Mouse (Mus musculus) thymus, postnatal 4 days (tissue): Measurements from ENCODE around the gene Piwil4.
"Not testable (repeated sequence)": the region's sequence is repeated elsewhere in the genome, so short reads cannot be mapped to it uniquely, and the experiment has no call there.

Source experiments
- DNase-seq: peaks from one replicate; pipeline ENCODE4 v3.0.0; 2021

The Piwil4 gene

GRCm38 (mm10) chr9:14724755-14725420 is 15.6 kb downstream of the Piwil4 start:
- no peak for DNase-seq

- no peak for DNase-seq
Observed at GRCm38 (mm10) chr9:14721610-14722009, 18.9 kb downstream of the Piwil4 start.

- DNase-seq, result no peak
Observed at GRCm38 (mm10) chr9:14720384-14720783, 20.1 kb downstream of the Piwil4 start.

DNA sequence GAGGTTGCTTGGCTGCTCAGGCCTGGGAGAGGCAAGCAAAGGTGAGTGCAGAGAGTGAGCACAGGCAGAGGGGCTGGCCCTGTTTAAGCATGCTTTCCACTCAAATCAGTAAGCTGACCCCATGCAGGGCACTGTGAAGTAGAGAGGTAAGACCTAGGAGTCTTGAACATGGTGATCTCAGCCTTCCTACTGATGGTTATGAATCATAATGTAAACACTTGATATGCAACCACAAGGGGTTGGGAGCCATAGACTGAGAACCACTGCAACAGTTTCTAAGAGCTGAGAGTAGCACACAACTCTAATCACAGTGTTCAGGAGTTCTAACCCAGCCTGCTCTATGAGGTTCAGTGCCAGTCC is 22.2 kb downstream of the Piwil4 start:
- DNase-seq, result no peak

DNA sequence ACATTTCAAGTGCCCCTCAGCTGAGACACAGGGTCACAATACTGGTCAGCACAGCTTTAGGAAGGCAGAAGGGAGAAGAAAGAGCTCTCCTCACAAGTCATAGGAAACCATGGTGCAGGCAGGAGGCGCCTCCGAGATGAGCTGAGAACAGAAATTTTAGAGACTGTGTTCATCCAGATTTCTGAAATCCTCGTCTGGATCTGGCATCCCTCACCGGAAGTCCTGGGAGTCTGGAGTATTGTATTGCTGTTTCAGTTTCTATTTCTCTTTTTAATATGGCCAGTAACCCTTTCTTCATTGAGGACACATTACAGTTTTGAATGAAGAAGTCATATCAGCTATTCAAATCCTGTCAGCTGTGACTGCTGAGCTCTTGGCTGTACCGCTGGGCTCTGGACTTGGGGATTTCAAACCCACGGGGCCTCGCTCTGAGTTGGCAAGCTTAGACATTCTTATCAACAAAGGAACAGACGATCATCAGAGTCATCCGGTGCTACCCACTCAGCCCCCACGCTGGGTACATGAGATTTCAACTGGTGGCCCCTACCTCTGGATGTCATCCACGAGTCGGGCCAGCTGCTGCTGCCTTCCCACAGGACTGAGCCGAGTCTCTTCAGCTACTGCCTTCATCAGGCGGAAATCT is 22.7 kb downstream of the Piwil4 start:
- DNase-seq, result no peak

DNA sequence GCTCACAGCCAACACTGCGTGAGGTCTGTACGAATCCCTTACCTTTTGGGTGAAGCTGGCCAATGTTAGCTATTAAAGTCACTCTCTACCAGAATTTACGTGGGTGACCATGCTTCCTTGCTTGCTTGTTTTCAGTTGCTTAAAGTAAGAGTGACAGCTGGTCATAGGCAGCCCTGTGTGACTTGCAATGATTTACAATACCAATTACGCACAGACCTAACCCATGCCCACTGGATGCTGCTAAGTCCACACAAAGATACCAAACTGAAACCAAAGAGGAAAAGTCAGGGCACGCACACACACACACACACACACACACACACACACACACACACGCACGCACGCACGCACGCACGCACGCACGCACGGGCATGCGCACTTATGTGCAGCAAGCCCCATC is 25.3 kb downstream of the Piwil4 start:
- DNase-seq, result no peak

DNA sequence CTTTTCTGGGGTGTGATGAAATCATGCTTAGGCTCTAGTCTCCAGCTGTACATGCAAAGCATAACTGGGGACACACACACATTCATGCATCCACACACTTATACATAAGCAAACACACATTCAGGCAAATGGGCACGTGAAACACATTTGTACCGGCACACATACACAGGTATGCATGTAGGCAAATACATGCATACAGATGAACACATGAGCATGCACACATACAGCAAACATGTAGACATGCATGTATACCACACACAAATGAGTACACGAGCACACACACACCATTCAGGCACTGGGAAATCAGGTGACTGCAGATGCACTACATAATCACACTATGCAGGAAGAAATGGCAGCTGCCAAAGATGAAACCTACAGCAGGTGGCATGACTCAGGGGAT is 29.6 kb downstream of the Piwil4 start:
- DNase-seq, result no peak

DNA sequence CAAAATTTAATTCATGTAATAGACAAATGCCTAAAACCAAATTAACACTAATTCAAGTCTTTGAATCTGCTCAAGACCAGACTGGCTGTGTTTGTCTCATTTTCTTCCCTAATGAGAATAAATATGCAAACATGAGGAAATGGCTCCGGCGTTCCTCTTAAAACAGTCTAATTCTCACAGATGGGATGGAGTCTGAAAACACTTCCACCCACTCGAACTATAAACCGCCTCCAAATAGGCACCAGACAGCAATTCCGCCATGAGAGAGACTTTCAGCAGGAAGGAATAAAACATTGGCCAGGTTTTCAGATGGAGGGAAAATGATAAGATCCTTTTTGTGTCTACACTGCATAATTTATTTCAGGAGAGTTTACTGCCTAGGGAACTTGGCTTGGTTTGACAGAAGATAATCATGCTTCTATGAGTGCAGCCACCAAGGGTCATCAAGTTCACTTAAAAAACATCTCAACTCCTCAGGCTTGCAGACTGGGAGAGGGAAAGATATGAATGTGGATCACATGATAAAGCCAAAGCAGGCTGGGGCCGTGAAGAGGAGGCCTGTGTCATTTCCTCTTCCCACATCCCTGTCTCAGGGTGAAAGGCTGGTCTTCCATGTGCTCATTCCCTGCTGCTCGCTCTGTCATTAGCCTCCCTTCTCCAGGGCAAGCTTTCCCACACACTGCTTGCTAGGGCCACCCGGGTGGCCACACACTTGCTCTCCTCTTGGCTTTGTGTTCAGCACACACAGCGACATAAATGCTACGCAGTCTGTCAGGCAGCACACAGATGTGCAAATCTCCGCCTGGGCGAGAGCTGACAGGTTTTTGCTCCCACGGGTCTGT is 35.0 kb downstream of the Piwil4 start:
- no peak for DNase-seq

DNA sequence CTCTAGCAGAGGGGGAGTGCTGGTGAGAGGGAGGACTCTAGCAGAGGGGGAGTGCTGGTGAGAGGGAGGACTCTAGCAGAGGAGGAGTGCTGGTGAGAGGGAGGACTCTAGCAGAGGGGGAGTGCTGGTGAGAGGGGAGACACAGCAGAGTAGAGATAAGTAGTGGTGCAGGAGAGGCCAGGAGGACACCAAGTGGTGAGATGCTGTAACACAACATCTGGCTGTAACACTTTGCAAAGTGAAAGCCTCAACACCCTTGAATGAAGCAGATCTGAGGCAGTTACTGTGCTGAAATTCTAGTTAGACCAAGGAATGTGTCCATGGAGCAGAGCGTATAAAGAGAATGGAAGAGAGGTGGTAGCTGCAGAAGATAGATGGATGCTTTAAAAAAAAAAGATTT is 39.7 kb downstream of the Piwil4 start:
- DNase-seq, result not testable (repeated sequence)

- DNase-seq, result no peak
Observed at GRCm38 (mm10) chr9:14699288-14699640, 41.3 kb downstream of the Piwil4 start.

- peak; percentile 89 for DNase-seq
Observed at GRCm38 (mm10) chr9:14698582-14699287, 41.8 kb downstream of the Piwil4 start.

GRCm38 (mm10) chr9:14697903-14698302 is 42.6 kb downstream of the Piwil4 start:
- peak; percentile 77 for DNase-seq

DNA sequence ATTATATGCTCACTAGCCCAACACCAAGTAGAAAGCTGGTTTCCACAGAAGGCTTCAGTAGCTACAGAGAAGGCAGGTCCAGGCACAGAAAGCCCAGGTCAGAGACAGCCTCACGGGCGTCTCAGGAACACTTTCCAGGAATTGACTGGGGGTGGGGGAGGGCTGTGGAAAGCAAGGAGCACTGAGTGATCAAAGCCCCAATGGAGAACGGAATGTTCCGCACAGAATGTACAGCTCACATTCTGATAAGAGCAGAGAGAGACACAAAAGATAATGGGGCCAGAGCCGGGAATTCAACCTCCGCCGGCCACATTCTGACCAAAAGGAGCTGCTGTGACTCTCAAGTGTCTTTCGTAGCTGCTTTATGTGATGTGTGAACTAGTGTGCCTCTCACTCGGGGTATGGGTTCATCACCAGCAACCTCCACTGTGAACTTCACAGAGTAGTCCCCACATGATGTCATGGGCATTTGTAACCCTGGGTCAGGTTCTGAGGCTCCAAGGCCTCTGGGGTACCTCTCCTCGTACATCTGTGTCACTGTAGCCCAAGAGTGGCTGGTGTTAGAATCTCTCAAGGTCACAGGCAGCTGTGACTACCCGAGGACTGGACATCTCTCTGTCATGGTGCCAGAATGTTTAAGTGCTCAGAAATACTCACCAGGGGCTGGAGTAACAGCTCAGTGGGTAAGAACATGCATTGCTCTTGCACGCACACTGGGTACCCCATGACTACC is 51.0 kb downstream of the Piwil4 start:
- no peak for DNase-seq

GRCm38 (mm10) chr9:14684363-14684762 is 56.2 kb downstream of the Piwil4 start:
- no peak for DNase-seq

DNA sequence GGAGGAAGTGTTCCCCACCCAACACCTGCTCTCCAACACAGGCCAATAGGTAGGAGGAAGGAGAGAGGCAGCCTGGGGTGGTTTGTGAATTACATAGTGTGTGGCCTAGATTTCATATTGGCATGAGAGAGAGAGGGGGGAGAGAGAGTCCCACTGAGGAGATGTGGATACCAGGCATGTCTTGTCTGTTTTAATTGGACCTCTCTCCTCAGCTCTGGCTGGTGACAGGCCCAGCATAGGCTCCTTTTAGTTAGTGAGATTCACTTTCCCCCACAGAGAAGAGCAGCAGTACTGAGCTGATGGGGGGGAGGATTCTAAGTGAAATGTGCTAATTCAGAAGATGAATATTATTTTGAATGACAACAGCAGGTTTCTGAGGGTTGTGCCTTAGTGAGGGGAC is 57.8 kb downstream of the Piwil4 start:
- no peak for DNase-seq

DNA sequence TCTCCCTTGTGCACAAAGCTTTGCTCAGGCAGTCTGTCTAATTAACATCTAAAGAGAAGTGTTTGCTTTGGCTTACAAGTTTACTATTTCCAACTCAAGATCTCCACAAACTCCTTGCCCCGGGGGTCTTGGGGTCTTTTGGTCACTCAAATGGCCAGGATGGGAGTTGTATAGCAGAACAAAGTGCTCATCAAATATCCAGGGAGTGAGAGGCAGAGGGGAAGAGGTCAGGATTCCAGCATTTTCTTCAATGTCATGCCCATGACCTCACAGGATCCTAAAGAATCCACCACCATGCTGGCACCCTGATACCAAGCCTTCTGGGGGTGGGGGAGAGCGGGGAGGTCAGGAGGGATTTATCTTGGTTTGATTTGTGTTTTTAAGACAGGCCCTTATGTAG is 59.9 kb downstream of the Piwil4 start:
- no peak for DNase-seq

DNA sequence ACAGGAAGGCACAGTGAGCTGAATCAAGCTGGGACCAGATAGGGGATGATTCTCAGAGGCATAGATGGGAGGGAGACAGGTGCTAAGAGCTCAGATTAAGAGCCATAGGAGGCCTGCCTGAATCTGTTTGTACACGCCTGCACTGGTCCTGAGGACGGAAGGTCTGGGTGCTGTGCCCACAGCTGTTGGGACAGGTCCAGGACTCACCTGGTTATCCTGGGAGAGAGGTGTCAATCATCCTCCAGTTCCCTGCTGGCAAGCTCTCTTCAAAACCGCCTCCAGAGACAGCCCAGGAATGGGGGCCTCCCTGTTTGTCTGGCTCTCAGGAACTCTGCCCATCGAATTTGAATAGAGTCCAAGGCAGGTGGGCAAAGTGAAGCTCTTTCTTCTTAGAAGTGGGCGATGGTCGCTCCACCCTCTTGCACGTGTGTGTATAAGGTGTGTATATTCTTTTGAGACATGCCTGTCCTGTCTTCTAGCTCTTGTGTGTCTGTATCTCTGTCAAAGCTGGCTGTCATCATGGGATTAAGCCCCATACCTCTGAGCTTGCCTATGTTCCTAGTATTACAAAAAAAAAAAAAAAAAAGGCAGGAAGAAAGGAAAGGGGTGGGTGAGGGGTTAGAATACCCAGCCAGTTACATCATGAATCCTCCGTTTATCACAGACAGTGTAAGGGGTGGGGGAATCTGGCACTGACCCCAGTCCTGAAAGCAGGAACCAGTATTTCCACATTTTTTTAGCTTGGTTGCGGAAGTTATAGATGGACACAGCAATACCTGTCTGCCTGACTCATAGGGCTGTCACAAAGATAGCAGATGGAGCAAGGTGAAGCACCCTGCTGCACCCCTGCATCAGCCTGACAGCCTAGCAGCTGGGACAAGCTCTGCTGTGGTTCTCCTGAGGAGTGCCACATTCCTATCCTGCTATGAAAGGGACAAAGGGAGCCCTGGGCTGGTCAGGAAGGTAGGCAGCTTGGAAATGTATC is 64.5 kb downstream of the Piwil4 start:
- no peak for DNase-seq

DNA sequence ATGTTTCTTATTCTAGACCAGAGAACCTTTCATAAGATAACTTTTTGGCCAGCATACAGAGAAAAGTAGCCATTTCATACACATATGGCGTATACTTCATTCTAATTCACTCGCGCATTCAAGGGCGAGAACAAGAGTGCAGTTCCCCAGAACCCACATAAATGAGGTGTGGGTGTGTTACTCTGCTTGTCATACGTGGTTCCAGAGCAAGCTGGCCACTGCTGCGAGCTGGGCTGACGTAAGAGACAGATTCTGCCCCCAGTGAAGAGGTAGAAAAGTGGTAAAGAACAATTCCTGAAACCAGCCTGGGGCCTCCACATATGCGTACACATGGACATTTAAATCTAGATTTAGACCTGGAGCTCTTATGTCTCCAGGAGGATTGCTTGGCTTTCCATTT is 66.0 kb downstream of the Piwil4 start:
- DNase-seq, result no peak

DNA sequence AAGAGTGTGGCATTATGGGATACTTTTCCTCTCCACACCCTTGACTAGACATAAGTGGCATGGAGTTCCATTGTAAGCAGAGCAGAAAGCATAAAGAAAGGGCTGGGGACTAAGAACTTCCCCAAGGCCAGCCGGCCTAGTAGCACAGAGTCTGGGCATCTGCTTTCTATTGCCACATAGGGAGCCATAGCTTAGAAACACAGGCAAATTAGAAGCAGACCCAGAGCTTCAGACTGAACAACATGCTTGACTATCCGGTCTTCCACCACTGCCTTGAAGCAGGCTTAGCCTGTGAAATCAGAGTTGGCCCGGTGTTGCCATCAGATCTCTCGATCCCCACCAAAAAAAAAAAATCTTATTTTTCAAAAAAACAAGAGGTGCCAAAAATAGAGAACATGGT is 67.4 kb downstream of the Piwil4 start:
- DNase-seq, result no peak

DNA sequence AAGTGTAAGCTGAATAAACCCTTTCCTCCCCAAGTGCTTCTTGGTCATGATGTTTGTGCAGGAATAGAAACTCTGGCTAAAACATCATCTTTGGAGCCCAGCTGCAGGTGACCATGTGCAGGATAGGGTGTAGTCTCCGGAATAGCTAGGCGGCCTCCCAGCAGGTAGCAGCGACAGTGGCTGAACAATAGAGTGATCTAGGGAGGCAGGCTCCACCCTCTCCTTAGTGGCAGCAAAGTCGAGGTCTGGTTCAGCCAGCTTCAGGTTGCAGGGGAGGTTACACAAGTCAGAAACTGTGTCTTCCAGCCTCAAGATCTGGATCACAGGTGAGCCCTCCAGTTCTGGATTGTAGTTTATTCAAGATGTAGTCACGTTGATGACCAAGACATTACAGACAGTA is 68.6 kb downstream of the Piwil4 start:
- not testable (repeated sequence) for DNase-seq

- DNase-seq, result no peak
Observed at GRCm38 (mm10) chr9:14668382-14668781, 72.2 kb downstream of the Piwil4 start.

DNA sequence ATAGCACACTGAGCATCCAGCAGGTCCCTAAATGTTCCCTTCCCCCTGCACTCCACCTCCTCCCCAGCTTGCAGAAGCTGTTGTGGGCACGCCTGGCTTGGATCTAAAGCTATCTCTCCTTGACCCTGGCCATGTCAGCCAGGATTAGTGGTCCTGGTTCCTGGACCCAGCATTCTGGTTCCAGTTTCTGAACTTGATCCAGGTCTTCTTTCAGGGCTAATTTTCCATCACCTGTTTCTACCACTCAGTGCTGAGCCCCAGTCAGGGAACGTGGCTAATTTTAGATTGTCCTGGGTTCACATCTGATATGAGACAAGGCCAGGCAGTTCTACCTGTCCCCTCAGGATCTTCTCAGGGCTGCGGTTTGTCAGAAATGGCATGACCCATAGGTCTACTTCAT is 74.5 kb downstream of the Piwil4 start:
- DNase-seq, result no peak
